Mouse (Mus musculus): ENCODE data around the gene Gm45208.
"Not testable (repeated sequence)": the region's sequence is repeated elsewhere in the genome, so short reads cannot be mapped to it uniquely, and the experiment has no call there.

Gene Gm45208

DNA sequence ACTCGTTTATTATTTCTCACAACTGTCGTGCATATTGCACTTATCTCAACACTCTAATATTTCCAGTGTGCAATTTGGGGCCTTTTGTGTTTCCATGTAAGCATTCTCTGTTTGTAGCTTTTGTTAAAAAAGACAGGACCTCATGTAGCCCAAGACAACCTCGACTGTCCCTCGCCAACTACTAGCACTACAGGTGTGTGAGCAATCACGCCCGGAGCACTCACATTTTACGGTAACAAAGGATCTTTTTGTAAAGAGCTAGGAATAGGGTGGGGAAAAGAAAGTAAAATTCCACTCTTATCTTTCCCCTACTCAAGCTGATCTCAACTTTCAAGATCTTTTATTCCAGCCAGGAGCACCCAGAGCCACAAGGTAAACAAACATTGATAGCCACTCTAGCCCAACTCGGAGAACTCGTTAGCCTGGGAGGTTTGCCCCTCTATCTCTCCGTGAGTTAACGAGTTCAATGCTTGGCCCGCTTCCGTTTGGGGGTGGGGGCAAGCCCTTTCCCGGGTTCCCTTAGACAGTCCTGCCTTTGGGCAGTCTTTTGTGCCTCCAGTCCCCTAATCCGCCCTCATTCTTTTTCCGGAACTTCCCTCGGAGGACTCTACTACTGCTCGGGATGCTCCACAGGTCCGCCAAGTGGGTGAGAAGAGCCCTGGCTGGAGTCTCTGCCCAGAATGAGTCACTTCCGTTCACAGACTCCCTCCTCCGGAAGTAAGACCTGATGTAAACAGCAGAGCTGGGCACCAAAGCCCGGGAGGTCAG is at the start of gene Gm45208:
Gene Gm45208 (plus strand): TSS at position 732 of the 768 bp plus-strand sequence.
- CTCF ChIA-PET = no interaction called here

DNA sequence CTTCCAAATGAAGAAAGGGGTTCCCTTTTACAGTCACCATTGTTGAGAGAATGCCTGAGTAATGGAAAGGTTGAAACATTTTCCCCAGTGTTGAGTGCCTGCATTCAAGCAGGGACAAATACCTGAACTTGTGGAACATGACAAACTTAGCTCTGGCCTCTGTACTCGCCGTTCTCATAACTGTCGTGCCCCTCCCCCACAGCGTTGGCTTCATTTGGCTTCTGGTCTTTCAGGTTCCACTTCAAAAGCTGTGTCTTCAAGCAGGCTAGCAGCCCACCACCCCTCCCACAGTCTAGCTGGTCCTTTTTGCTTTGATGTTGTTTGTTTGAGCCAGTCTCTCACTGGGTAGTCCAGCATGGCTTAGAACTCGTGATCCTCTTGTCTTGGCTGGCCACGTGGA is 49.3 kb upstream of the Gm45208 start:
- CTCF ChIA-PET = no interaction called here

DNA sequence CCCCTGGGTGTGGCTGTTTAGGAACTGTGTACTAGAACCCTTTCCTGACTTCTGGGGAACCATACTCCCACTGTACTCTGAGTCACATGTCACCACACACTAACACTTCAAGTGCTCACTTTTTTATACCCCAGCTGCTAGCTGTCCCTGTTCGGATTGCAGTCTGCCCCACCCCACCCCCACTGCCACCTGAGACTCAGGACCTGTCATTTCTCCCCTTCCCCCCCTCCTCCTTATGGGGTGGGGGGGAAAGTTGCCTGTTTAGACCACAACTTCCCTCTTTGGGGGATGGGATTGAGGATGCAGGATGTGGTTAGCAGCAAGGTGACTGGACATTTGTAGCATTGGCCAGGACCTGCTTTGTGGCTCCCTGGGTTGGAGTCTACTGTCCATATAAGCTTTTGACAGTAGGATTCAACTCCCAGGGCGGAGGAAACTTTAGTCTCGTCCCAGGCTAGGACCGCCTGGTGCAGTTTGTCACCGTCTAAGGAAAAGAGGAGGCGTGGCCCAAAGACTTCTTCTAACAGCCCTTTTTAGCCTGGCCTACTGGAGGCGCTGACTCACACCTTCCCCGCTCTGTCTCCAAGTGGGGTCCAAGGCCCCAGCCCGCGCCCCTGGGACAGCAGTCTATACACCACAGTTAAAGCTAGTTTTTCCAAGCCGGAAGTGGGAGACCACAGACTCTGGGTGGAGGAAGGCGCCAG is 48.3 kb upstream of the Gm45208 start:
- CTCF ChIA-PET = interaction anchor here (0.5 kb wide), 1 partner anchor 24 kb away, joined by 9 read pairs; no protein-coding TSS in a partner anchor

GRCm38 (mm10) chrX:7674284-7675000 is 47.6 kb upstream of the Gm45208 start:
- CTCF ChIA-PET = interaction anchor here (0.5 kb wide), 1 partner anchor 25 kb away, joined by 9 read pairs; no protein-coding TSS in a partner anchor

DNA sequence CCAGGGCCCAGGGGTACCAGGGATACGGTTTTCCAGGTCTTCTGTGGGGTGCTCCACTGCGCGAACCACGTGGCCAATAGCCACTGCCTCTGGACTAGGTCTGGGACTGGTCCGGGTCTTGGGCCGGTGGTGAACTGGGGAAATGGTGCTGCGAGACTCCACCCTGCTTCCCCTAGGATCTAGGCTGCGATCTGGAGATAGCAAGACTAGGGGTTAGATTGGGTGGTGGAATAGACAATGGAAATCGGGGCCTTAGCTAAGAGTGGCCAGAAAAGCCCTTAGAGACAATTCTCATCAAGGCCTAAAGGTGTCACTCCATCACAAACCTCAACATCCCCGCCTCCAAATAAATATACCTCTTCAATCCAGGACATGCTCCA is 47.1 kb upstream of the Gm45208 start:
- CTCF ChIA-PET = no interaction called here

GRCm38 (mm10) chrX:7678986-7679385 is 43.1 kb upstream of the Gm45208 start:
- CTCF ChIA-PET = no interaction called here

GRCm38 (mm10) chrX:7679405-7680056 is 42.5 kb upstream of the Gm45208 start:
- CTCF ChIA-PET = no interaction called here

DNA sequence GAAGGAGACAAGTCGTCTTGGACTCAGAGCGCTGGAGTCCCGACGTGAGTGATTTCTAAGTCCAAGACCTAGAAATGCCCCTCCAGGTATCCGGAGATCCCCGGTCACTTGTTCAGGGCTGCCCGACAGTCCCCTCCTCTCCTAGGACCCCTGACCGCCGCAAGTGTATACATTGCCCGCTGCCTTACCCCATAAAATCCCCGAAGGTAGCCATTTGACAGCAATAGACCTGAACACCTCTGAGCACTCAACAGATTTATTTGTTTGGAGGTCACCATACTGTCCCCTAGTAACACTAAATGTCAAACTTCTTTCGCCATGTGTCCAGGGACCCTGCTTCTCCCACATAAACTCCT is 42.0 kb upstream of the Gm45208 start:
- CTCF ChIA-PET = no interaction called here

DNA sequence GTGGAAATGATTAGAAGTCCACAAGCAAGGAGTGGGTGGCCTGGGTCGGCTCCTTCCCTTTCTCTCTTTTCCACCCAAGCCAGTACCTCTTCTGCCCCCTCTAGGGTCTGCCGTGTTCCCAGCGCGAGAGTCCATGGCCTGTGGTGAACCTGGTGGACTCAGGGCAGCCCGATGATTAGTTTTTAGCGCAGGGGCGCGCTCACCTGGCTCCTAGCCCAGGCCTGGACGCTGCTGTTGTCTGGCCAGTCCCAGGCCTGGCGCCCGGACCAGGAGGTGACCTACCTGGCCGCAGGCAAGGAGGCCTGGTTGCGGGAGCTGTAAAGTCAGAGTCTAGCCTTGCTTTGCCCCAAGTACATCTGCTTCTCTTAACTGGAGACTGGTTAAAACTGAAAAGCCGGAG is 41.2 kb upstream of the Gm45208 start, which contains the start of gene Magix:
Gene Magix (minus strand): TSS at position 388 of the 400 bp plus-strand sequence.
- CTCF ChIA-PET = no interaction called here

DNA sequence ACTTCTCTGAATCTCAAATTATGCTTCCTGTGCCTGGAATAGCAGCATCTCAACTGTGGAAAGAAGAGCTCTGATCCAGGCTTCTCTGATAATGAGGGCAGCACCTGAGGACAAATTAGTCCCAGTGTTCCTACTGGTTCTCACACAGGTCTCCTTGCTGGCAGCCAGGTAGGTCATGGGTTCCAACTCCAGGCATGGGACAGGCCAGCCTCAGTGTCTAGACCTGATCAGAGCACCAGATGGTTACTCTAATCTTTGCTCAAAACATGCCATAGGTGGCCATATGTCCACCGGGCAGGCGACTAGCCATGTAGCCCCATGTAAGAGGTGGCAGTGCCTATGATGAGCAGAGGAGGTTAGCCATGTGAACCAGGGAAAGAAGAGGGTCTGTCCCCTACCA is 33.7 kb upstream of the Gm45208 start:
- CTCF ChIA-PET = no interaction called here

GRCm38 (mm10) chrX:7690486-7690885 is 31.6 kb upstream of the Gm45208 start:
- CTCF ChIA-PET = no interaction called here

GRCm38 (mm10) chrX:7692862-7693261 is 29.2 kb upstream of the Gm45208 start:
- CTCF ChIA-PET = no interaction called here

- CTCF ChIA-PET = no interaction called here
Measured at GRCm38 (mm10) chrX:7696520-7696919, 25.5 kb upstream of the Gm45208 start.

- CTCF ChIA-PET = no interaction called here
Measured at GRCm38 (mm10) chrX:7696954-7697381, 25.1 kb upstream of the Gm45208 start, which contains the start of gene Gpkow. Gpkow (plus strand) TSS chrX:7697131.

GRCm38 (mm10) chrX:7713764-7714134 is 8.3 kb upstream of the Gm45208 start:
- CTCF ChIA-PET = not testable (repeated sequence)

- CTCF ChIA-PET = not testable (repeated sequence)
Measured at GRCm38 (mm10) chrX:7714135-7714899, 7.7 kb upstream of the Gm45208 start, which contains the start of gene Wdr45. Wdr45 (plus strand) TSS chrX:7714333.

DNA sequence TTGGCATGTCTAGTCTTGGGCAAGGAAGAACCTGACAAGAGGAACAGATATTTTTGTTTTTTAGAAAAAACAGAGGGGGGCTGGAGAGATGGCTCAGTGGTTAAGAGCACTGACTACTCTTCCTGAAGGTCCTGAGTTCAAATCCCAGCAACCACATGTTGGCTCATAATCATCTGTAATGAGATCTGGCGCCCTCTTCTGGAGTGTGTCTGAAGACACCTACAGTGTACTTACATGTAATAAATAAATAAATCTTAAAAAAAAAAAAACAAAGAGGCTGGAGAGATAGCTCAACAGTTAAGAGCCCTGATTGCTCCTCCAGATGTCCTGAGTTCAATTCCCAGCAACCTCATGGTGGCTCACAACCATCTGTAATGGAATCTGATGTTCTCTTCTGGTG is 6.0 kb upstream of the Gm45208 start:
- CTCF ChIA-PET = not testable (repeated sequence)

DNA sequence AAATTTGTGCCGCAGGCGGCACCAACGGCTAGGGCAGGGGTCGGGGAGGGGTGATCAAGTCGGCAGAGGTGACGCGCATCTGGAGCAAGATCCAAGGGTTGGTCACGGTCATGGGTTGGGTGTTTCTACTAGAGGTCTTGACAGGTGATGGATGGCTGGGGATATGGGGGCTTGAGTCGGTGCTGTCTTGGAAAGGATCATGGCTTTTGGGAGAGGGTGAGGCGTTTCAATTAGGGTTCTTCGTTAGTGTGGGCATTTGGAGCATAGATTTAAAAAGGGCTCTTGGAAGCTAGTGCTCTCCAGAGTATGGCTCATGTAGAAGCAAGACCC is 202 bp downstream of the Gm45208 start:
- CTCF ChIA-PET = interaction anchor here (0.7 kb wide), 1 partner anchor 26 kb away, joined by 3 read pairs; no protein-coding TSS in a partner anchor

GRCm38 (mm10) chrX:7722691-7723090 is 646 bp downstream of the Gm45208 start:
- CTCF ChIA-PET = interaction anchor here (0.7 kb wide), 2 partner anchors 22 to 26 kb away, joined by 3 read pairs; no protein-coding TSS in a partner anchor

GRCm38 (mm10) chrX:7724135-7724534 is 2.1 kb downstream of the Gm45208 start:
- CTCF ChIA-PET = no interaction called here

DNA sequence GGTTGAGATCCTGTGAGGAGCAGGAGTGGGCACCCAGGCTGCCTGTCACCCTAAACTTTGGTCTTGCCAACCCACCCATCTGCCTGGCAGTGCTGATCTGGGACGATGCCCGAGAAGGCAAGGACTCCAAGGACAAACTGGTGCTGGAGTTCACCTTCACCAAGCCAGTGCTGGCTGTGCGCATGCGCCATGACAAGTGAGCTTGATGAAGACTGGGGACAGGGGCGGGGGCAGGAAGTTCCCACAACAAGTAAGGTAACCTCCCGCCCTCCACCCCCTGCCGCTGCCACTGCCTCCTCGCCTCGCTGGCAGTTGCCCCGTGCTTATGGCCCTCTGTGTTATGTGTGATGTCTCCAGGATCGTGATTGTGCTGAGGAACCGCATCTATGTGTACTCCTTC is 3.8 kb downstream of the Gm45208 start:
- CTCF ChIA-PET = no interaction called here
